Mouse (Mus musculus) A20 (cell line): ENCODE measurements around the gene Gm9837.

ENCODE experiments used
- DNase-seq: peaks from one replicate; pipeline ENCODE4 v3.0.0-alpha.2; 2011; ENCODE audit warnings: low read depth, low spot score

Gene Gm9837

GRCm38 (mm10) chr11:53425711-53426255, 44.5 kb downstream of the Gm9837 start:
- no peak for DNase-seq

- no peak for DNase-seq
Observed at GRCm38 (mm10) chr11:53425251-53425650, 45.0 kb downstream of the Gm9837 start.

DNA sequence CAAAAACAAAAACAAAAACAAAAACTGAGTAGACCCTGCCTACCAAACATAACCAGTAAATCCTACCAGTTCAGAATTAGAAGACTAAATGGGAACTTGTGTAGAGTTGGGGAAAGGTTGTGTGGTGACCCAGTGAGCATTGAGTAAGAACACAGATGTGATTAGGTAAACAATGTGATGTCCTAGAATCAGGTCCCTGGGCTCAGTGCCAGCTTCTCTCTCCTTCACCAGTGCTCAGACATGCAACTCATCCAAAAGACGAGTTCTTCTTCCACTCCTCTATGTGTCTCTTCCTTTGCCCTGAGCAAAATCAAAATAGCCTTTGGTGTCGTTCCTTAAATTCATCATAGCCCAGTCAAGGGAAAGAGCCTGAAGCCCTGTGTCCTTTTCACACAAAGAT, 45.5 kb downstream of the Gm9837 start:
- DNase-seq: no peak

GRCm38 (mm10) chr11:53423036-53423435, 47.2 kb downstream of the Gm9837 start, which contains the start of gene Leap2:
TSS of gene Leap2 (minus strand) at chr11:53423170.
- no peak for DNase-seq
